Mouse (Mus musculus) liver, embryonic 11.5 days (tissue): ENCODE measurements around the gene 2510009E07Rik. TPM values are rescaled to one million over a fixed set of nuclear protein-coding genes. Genes with fewer than 3 reads are reported as not detected.

ENCODE experiments used
- ATAC-seq: fragments of 200-750 bp; cut with Nextera tagmentation; replicated peaks from 2 replicates; pipeline ENCODE4 v1.8.0; 2017; ENCODE audit warnings: moderate number of reproducible peaks, mild to moderate bottlenecking, moderate TSS enrichment, moderate library complexity; ENCODE audit not compliant: low FRiP score
- DNase-seq: peaks from one replicate; pipeline ENCODE4 v3.0.0-alpha.2; 2017; ENCODE audit warnings: low spot score
- H3K27ac ChIP-seq: fragments of 300-500 bp; sonication (generic); 2 replicates; pipeline ENCODE4 v1.5.1; 2014; ENCODE audit warnings: mild to moderate bottlenecking, low read depth, low read length, control low read depth
- H3K27me3 ChIP-seq: fragments of 300-500 bp; sonication (generic); replicated peaks from 2 replicates; pipeline ENCODE4 v1.6.1; 2014; ENCODE audit warnings: low read length, mixed read lengths; ENCODE audit not compliant: control insufficient read depth, insufficient read depth
- H3K36me3 ChIP-seq: fragments of 300-500 bp; sonication (generic); 2 replicates; pipeline ENCODE4 v1.6.1; 2014; ENCODE audit warnings: mild to moderate bottlenecking, low read length, moderate library complexity, mixed read lengths; ENCODE audit not compliant: control insufficient read depth, insufficient read depth
- H3K4me1 ChIP-seq: fragments of 300-500 bp; sonication (generic); replicated peaks from 2 replicates; pipeline ENCODE4 v1.6.1; 2014; ENCODE audit warnings: low read length, mixed read lengths; ENCODE audit not compliant: control insufficient read depth, insufficient read depth
- H3K4me2 ChIP-seq: fragments of 300-500 bp; sonication (generic); 2 replicates; pipeline ENCODE4 v1.6.1; 2014; ENCODE audit warnings: mild to moderate bottlenecking, control low read depth, moderate library complexity
- H3K4me3 ChIP-seq: fragments of 300-500 bp; sonication (generic); 2 replicates; pipeline ENCODE4 v1.5.1; 2014; ENCODE audit warnings: low read depth, low read length, control low read depth
- H3K9ac ChIP-seq: fragments of 300-500 bp; sonication (generic); 2 replicates; pipeline ENCODE4 v1.6.1; 2014; ENCODE audit warnings: low read depth, low read length, control low read depth
- H3K9me3 ChIP-seq: fragments of 300-500 bp; sonication (generic); 2 replicates; pipeline ENCODE4 v1.6.1; 2016; ENCODE audit warnings: low read length, inconsistent platforms, mixed read lengths; ENCODE audit not compliant: control insufficient read depth
- WGBS: fragments of 180-500 bp; shearing (Covaris S2); extraction: QIAGEN DNeasy Blood & Tissue Kit; methylation state at CpG from one replicate; pipeline ENCODE4 v1.1.7; 2014; 5-methylcytosine and 5-hydroxymethylcytosine counted together
- polyA plus RNA-seq: library from polyadenylated mRNA; unstranded; fragments of >200 nt; fragmentation: Nextera tagmentation; extraction: Ambion mirVana; gene quantifications from 2 replicates; pipeline ENCODE4 v1.2.1, GENCODE M21; 2014

The 2510009E07Rik gene
- polyA plus RNA-seq, 1 experiment from 2014 or later, result 5.7 TPM

- no peak overlapping the region for H3K9ac ChIP-seq
- no peaks in the 10 kb centered on the region for H3K27me3 ChIP-seq
- no peaks in the 10 kb centered on the region for H3K9me3 ChIP-seq
- ATAC-seq (no peak), DNase-seq (no peak)
- H3K4me2 ChIP-seq, result no peak overlapping the region
- WGBS, result 80% methylated on average over 1 of the region's 1 CpGs
- no peaks in the 10 kb centered on the region for H3K4me1 ChIP-seq
- H3K36me3 ChIP-seq, result no peaks in the 10 kb centered on the region
- no peak overlapping the region for H3K27ac ChIP-seq
- H3K4me3 ChIP-seq, result no peak overlapping the region
Observed at GRCm38 (mm10) chr16:21724261-21724660, 29.8 kb upstream of the 2510009E07Rik start.

GRCm38 (mm10) chr16:21719770-21720169, 25.3 kb upstream of the 2510009E07Rik start:
- Histone ChIP-seq H3K27ac (no peak overlapping the region), H3K36me3 (no peaks in the 10 kb centered on the region), H3K9ac (no peak overlapping the region), H3K27me3 (no peaks in the 10 kb centered on the region), H3K4me3 (no peak overlapping the region), H3K9me3 (no peaks in the 10 kb centered on the region), H3K4me1 (no peaks in the 10 kb centered on the region), H3K4me2 (no peak overlapping the region)
- no peak for DNase-seq
- WGBS, result 76% methylated on average over 7 of the region's 7 CpGs
- ATAC-seq, result no peak

GRCm38 (mm10) chr16:21714516-21714915, 20.1 kb upstream of the 2510009E07Rik start:
- no peak overlapping the region for H3K9ac ChIP-seq
- no peaks in the 10 kb centered on the region for H3K4me1 ChIP-seq
- H3K4me2 ChIP-seq, result no peak overlapping the region
- DNase-seq (no peak), ATAC-seq (no peak)
- H3K27ac ChIP-seq, result no peak overlapping the region
- no peaks in the 10 kb centered on the region for H3K9me3 ChIP-seq
- no peaks in the 10 kb centered on the region for H3K36me3 ChIP-seq
- H3K4me3 ChIP-seq, result no peak overlapping the region
- WGBS, result 83% methylated on average over 10 of the region's 10 CpGs
- no peaks in the 10 kb centered on the region for H3K27me3 ChIP-seq

DNA sequence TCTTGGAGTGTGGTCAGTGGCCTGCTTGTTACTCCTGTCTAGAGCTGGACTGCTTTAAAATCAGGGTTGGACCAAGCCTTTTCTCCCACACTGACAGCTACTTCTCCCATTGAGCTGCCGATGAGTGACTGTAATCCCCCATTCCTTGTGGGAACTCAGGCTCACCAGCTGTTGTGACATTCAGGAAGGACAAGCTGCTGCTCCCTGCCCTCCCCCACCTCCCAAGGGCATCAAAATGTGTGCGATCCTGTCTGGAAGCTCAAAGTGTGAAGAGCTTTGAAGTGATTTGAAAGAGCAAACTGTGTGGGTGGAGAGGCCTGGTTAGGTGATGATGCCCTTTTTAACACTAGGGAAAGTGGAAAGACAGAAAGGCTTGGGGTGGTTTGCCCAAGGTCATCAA, 15.9 kb upstream of the 2510009E07Rik start:
- WGBS, result 30% methylated on average over 2 of the region's 2 CpGs
- no peak overlapping the region for H3K9ac ChIP-seq
- H3K4me1 ChIP-seq, result no peaks in the 10 kb centered on the region
- no peak overlapping the region for H3K4me2 ChIP-seq
- H3K9me3 ChIP-seq, result no peaks in the 10 kb centered on the region
- DNase-seq, result no peak
- no peak overlapping the region for H3K4me3 ChIP-seq
- H3K27ac ChIP-seq, result no peak overlapping the region
- no peak for ATAC-seq
- no peaks in the 10 kb centered on the region for H3K36me3 ChIP-seq
- no peaks in the 10 kb centered on the region for H3K27me3 ChIP-seq

GRCm38 (mm10) chr16:21704691-21705090, 10.2 kb upstream of the 2510009E07Rik start:
- DNase-seq (no peak), ATAC-seq (no peak)
- no peak overlapping the region for H3K4me2 ChIP-seq
- no peak overlapping the region for H3K9ac ChIP-seq
- whole genome bisulfite sequencing, result 34% methylated on average over 5 of the region's 5 CpGs
- H3K4me1 ChIP-seq, result no peaks in the 10 kb centered on the region
- H3K27ac ChIP-seq, result no peak overlapping the region
- H3K4me3 ChIP-seq, result no peak overlapping the region
- H3K27me3 ChIP-seq, result no peaks in the 10 kb centered on the region; the same call in 1 of the 2 replicates
- H3K36me3 ChIP-seq, result no peaks in the 10 kb centered on the region
- H3K9me3 ChIP-seq, result 0 out of 2 replicates have a peak, but pooled peaks cover 2% of the 10 kb centered on the region

GRCm38 (mm10) chr16:21702314-21702690, 7.8 kb upstream of the 2510009E07Rik start:
- Histone ChIP-seq H3K9me3 (0 out of 2 replicates have a peak, but pooled peaks cover 2% of the 10 kb centered on the region), H3K27ac (no peak overlapping the region), H3K36me3 (no peaks in the 10 kb centered on the region), H3K4me3 (no peak overlapping the region), H3K9ac (no peak overlapping the region), H3K4me2 (no peak overlapping the region), H3K4me1 (no peaks in the 10 kb centered on the region), H3K27me3 (no peaks in the 10 kb centered on the region; the same call in 1 of the 2 replicates)
- ATAC-seq (no peak), DNase-seq (no peak)
- WGBS, result 22% methylated on average over 3 of the region's 3 CpGs

GRCm38 (mm10) chr16:21701611-21702313, 7.3 kb upstream of the 2510009E07Rik start:
- no peak overlapping the region for H3K4me3 ChIP-seq
- no peaks in the 10 kb centered on the region; the same call in 1 of the 2 replicates for H3K27me3 ChIP-seq
- H3K27ac ChIP-seq, result no peak overlapping the region
- H3K4me1 ChIP-seq, result no peaks in the 10 kb centered on the region
- no peak for ATAC-seq
- no peak for DNase-seq
- 0 out of 2 replicates have a peak, but pooled peaks cover 2% of the 10 kb centered on the region for H3K9me3 ChIP-seq
- 43% methylated on average over 10 of the region's 10 CpGs for WGBS
- no peak overlapping the region for H3K9ac ChIP-seq
- no peak overlapping the region for H3K4me2 ChIP-seq
- no peaks in the 10 kb centered on the region for H3K36me3 ChIP-seq

GRCm38 (mm10) chr16:21698136-21698535, 3.7 kb upstream of the 2510009E07Rik start:
- 52% methylated on average over 3 of the region's 3 CpGs for WGBS
- ATAC-seq, result no peak

GRCm38 (mm10) chr16:21696946-21697345, 2.5 kb upstream of the 2510009E07Rik start:
- Histone ChIP-seq H3K4me2 (no peak overlapping the region), H3K4me1 (peaks cover 3% of the 10 kb centered on the region; the same call in 1 of the 2 replicates), H3K27me3 (peaks cover 38% of the 10 kb centered on the region), H3K36me3 (no peaks in the 10 kb centered on the region), H3K27ac (no peak overlapping the region), H3K4me3 (no peak overlapping the region), H3K9me3 (0 out of 2 replicates have a peak, but pooled peaks cover 2% of the 10 kb centered on the region), H3K9ac (no peak overlapping the region)
- ATAC-seq (no peak), DNase-seq (no peak)
- WGBS, result 67% methylated on average over 9 of the region's 9 CpGs

More at GRCm38 (mm10) chr16:21698136-21698535, 3.7 kb upstream of the 2510009E07Rik start:
- DNase-seq, result no peak
- H3K4me1 ChIP-seq, result peaks cover 3% of the 10 kb centered on the region; the same call in 1 of the 2 replicates
- H3K27ac ChIP-seq, result no peak overlapping the region
- no peak overlapping the region for H3K4me2 ChIP-seq
- H3K4me3 ChIP-seq, result no peak overlapping the region
- peaks cover 28% of the 10 kb centered on the region for H3K27me3 ChIP-seq
- H3K36me3 ChIP-seq, result no peaks in the 10 kb centered on the region
- 0 out of 2 replicates have a peak, but pooled peaks cover 2% of the 10 kb centered on the region for H3K9me3 ChIP-seq
- H3K9ac ChIP-seq, result no peak overlapping the region
